Mouse (Mus musculus): ENCODE measurements at regions not wholly inside any gene's neighbourhood (a gene's known extent, or its start where the extent isn't known, plus 50 kb on each side); places are given as distances from the start of the nearest gene placed in this dataset.

GRCm38 (mm10) chr6:98872334-98872733 is 529.8 kb upstream of the Gm765 start:
- Histone ChIP-seq H3K36me3 (ENCODE audit: control insufficient read depth, insufficient read depth) (no peaks in the 10 kb centered on the region), H3K9ac (ENCODE audit: low read depth, low read length) (no peak overlapping the region), H3K27ac (ENCODE audit: low read length) (no peak overlapping the region), H3K4me3 (ENCODE audit: low read depth, low read length) (no peak overlapping the region), H3K4me2 (ENCODE audit: low read depth, low read length) (no peak overlapping the region), H3K9me3 (replicated peaks; ENCODE audit: control insufficient read depth, low read length) (no peaks in the 10 kb centered on the region), H3K4me1 (ENCODE audit: control insufficient read depth, low read depth, low read length) (no peaks in the 10 kb centered on the region), H3K27me3 (ENCODE audit: control insufficient read depth, insufficient read depth, low read depth, low read length) (no peaks in the 10 kb centered on the region)
- 39% methylated on average over 3 of the region's 3 CpGs for WGBS (ENCODE audit: insufficient replicate concordance)
- ATAC-seq (ENCODE audit: low read depth), result no peak

- WGBS (ENCODE audit: insufficient replicate concordance), result 73% methylated on average over 6 of the region's 6 CpGs
- Histone ChIP-seq H3K4me1 (ENCODE audit: control insufficient read depth, low read depth, low read length) (no peaks in the 10 kb centered on the region), H3K36me3 (ENCODE audit: control insufficient read depth, insufficient read depth) (no peaks in the 10 kb centered on the region), H3K27ac (ENCODE audit: low read length) (no peak overlapping the region), H3K4me2 (ENCODE audit: low read depth, low read length) (no peak overlapping the region), H3K27me3 (ENCODE audit: control insufficient read depth, insufficient read depth, low read depth, low read length) (no peaks in the 10 kb centered on the region), H3K4me3 (ENCODE audit: low read depth, low read length) (no peak overlapping the region), H3K9ac (ENCODE audit: low read depth, low read length) (no peak overlapping the region), H3K9me3 (replicated peaks; ENCODE audit: control insufficient read depth, low read length) (no peaks in the 10 kb centered on the region)
- no peak for ATAC-seq (ENCODE audit: low read depth)
Observed at GRCm38 (mm10) chr6:98869772-98870171, 527.2 kb upstream of the Gm765 start.

GRCm38 (mm10) chr6:98864306-98864705 is 521.8 kb upstream of the Gm765 start:
- no peaks in the 10 kb centered on the region for H3K9me3 ChIP-seq (replicated peaks; ENCODE audit: control insufficient read depth, low read length)
- no peaks in the 10 kb centered on the region for H3K4me1 ChIP-seq (ENCODE audit: control insufficient read depth, low read depth, low read length)
- H3K4me3 ChIP-seq (ENCODE audit: low read depth, low read length), result no peak overlapping the region
- no peak overlapping the region for H3K4me2 ChIP-seq (ENCODE audit: low read depth, low read length)
- no peak overlapping the region for H3K9ac ChIP-seq (ENCODE audit: low read depth, low read length)
- H3K27me3 ChIP-seq (ENCODE audit: control insufficient read depth, insufficient read depth, low read depth, low read length), result no peaks in the 10 kb centered on the region
- no peak overlapping the region for H3K27ac ChIP-seq (ENCODE audit: low read length)
- no peaks in the 10 kb centered on the region for H3K36me3 ChIP-seq (ENCODE audit: control insufficient read depth, insufficient read depth)
- WGBS (ENCODE audit: insufficient replicate concordance), result 56% methylated on average over 2 of the region's 2 CpGs
- no peak for ATAC-seq (ENCODE audit: low read depth)

GRCm38 (mm10) chr6:98855958-98856357 is 513.4 kb upstream of the Gm765 start:
- Histone ChIP-seq H3K4me1 (ENCODE audit: control insufficient read depth, low read depth, low read length) (no peaks in the 10 kb centered on the region), H3K9ac (ENCODE audit: low read depth, low read length) (no peak overlapping the region), H3K27me3 (ENCODE audit: control insufficient read depth, insufficient read depth, low read depth, low read length) (no peaks in the 10 kb centered on the region), H3K4me3 (ENCODE audit: low read depth, low read length) (no peak overlapping the region), H3K9me3 (replicated peaks; ENCODE audit: control insufficient read depth, low read length) (no peaks in the 10 kb centered on the region), H3K27ac (ENCODE audit: low read length) (no peak overlapping the region), H3K36me3 (ENCODE audit: control insufficient read depth, insufficient read depth) (no peaks in the 10 kb centered on the region), H3K4me2 (ENCODE audit: low read depth, low read length) (no peak overlapping the region)
- no peak for ATAC-seq (ENCODE audit: low read depth)
- 77% methylated on average over 1 of the region's 1 CpGs for WGBS (ENCODE audit: insufficient replicate concordance)

- no peak for ATAC-seq (ENCODE audit: low read depth)
- no peak overlapping the region for H3K27ac ChIP-seq (ENCODE audit: low read length)
- H3K36me3 ChIP-seq (ENCODE audit: control insufficient read depth, insufficient read depth), result no peaks in the 10 kb centered on the region
- no peaks in the 10 kb centered on the region for H3K4me1 ChIP-seq (ENCODE audit: control insufficient read depth, low read depth, low read length)
- H3K4me2 ChIP-seq (ENCODE audit: low read depth, low read length), result no peak overlapping the region
- H3K27me3 ChIP-seq (ENCODE audit: control insufficient read depth, insufficient read depth, low read depth, low read length), result no peaks in the 10 kb centered on the region
- H3K9ac ChIP-seq (ENCODE audit: low read depth, low read length), result no peak overlapping the region
- no peaks in the 10 kb centered on the region for H3K9me3 ChIP-seq (replicated peaks; ENCODE audit: control insufficient read depth, low read length)
- 57% methylated on average over 2 of the region's 2 CpGs for WGBS (ENCODE audit: insufficient replicate concordance)
- H3K4me3 ChIP-seq (ENCODE audit: low read depth, low read length), result no peak overlapping the region
Observed at GRCm38 (mm10) chr6:98850906-98851305, 508.4 kb upstream of the Gm765 start.

GRCm38 (mm10) chr6:98848835-98849234 is 506.3 kb upstream of the Gm765 start:
- no peak overlapping the region for H3K4me3 ChIP-seq (ENCODE audit: low read depth, low read length)
- H3K27ac ChIP-seq (ENCODE audit: low read length), result no peak overlapping the region
- H3K9ac ChIP-seq (ENCODE audit: low read depth, low read length), result no peak overlapping the region
- ATAC-seq (ENCODE audit: low read depth), result no peak
- no peaks in the 10 kb centered on the region for H3K4me1 ChIP-seq (ENCODE audit: control insufficient read depth, low read depth, low read length)
- H3K36me3 ChIP-seq (ENCODE audit: control insufficient read depth, insufficient read depth), result no peaks in the 10 kb centered on the region
- H3K4me2 ChIP-seq (ENCODE audit: low read depth, low read length), result no peak overlapping the region
- H3K27me3 ChIP-seq (ENCODE audit: control insufficient read depth, insufficient read depth, low read depth, low read length), result no peaks in the 10 kb centered on the region
- WGBS (ENCODE audit: insufficient replicate concordance), result 55% methylated on average over 1 of the region's 1 CpGs
- no peaks in the 10 kb centered on the region for H3K9me3 ChIP-seq (replicated peaks; ENCODE audit: control insufficient read depth, low read length)

- no peaks in the 10 kb centered on the region for H3K9me3 ChIP-seq (replicated peaks; ENCODE audit: control insufficient read depth, low read length)
- H3K9ac ChIP-seq (ENCODE audit: low read depth, low read length), result no peak overlapping the region
- WGBS (ENCODE audit: insufficient replicate concordance), result 43% methylated on average over 5 of the region's 5 CpGs
- no peak overlapping the region for H3K4me3 ChIP-seq (ENCODE audit: low read depth, low read length)
- H3K4me2 ChIP-seq (ENCODE audit: low read depth, low read length), result no peak overlapping the region
- H3K27ac ChIP-seq (ENCODE audit: low read length), result no peak overlapping the region
- H3K36me3 ChIP-seq (ENCODE audit: control insufficient read depth, insufficient read depth), result no peaks in the 10 kb centered on the region
- no peaks in the 10 kb centered on the region for H3K27me3 ChIP-seq (ENCODE audit: control insufficient read depth, insufficient read depth, low read depth, low read length)
- ATAC-seq (ENCODE audit: low read depth), result no peak
- H3K4me1 ChIP-seq (ENCODE audit: control insufficient read depth, low read depth, low read length), result no peaks in the 10 kb centered on the region
Observed at GRCm38 (mm10) chr6:98846001-98846695, 503.6 kb upstream of the Gm765 start.

GRCm38 (mm10) chr6:98843598-98843997 is 501.0 kb upstream of the Gm765 start:
- Histone ChIP-seq H3K4me2 (ENCODE audit: low read depth, low read length) (no peak overlapping the region), H3K36me3 (ENCODE audit: control insufficient read depth, insufficient read depth) (no peaks in the 10 kb centered on the region), H3K27ac (ENCODE audit: low read length) (no peak overlapping the region), H3K4me1 (ENCODE audit: control insufficient read depth, low read depth, low read length) (no peaks in the 10 kb centered on the region), H3K27me3 (ENCODE audit: control insufficient read depth, insufficient read depth, low read depth, low read length) (no peaks in the 10 kb centered on the region), H3K9me3 (replicated peaks; ENCODE audit: control insufficient read depth, low read length) (no peaks in the 10 kb centered on the region), H3K9ac (ENCODE audit: low read depth, low read length) (no peak overlapping the region), H3K4me3 (ENCODE audit: low read depth, low read length) (no peak overlapping the region)
- WGBS (ENCODE audit: insufficient replicate concordance), result 45% methylated on average over 5 of the region's 5 CpGs
- ATAC-seq (ENCODE audit: low read depth), result no peak

- 32% methylated on average over 4 of the region's 4 CpGs for WGBS (ENCODE audit: insufficient replicate concordance)
- Histone ChIP-seq H3K4me2 (ENCODE audit: low read depth, low read length) (no peak overlapping the region), H3K36me3 (ENCODE audit: control insufficient read depth, insufficient read depth) (no peaks in the 10 kb centered on the region), H3K9ac (ENCODE audit: low read depth, low read length) (no peak overlapping the region), H3K9me3 (replicated peaks; ENCODE audit: control insufficient read depth, low read length) (no peaks in the 10 kb centered on the region), H3K27me3 (ENCODE audit: control insufficient read depth, insufficient read depth, low read depth, low read length) (no peaks in the 10 kb centered on the region), H3K4me3 (ENCODE audit: low read depth, low read length) (no peak overlapping the region), H3K27ac (ENCODE audit: low read length) (no peak overlapping the region), H3K4me1 (ENCODE audit: control insufficient read depth, low read depth, low read length) (no peaks in the 10 kb centered on the region)
- ATAC-seq (ENCODE audit: low read depth), result no peak
Observed at GRCm38 (mm10) chr6:98842924-98843323, 500.4 kb upstream of the Gm765 start.
